Mouse (Mus musculus): ENCODE data around the gene Tcap.

The Tcap gene

DNA sequence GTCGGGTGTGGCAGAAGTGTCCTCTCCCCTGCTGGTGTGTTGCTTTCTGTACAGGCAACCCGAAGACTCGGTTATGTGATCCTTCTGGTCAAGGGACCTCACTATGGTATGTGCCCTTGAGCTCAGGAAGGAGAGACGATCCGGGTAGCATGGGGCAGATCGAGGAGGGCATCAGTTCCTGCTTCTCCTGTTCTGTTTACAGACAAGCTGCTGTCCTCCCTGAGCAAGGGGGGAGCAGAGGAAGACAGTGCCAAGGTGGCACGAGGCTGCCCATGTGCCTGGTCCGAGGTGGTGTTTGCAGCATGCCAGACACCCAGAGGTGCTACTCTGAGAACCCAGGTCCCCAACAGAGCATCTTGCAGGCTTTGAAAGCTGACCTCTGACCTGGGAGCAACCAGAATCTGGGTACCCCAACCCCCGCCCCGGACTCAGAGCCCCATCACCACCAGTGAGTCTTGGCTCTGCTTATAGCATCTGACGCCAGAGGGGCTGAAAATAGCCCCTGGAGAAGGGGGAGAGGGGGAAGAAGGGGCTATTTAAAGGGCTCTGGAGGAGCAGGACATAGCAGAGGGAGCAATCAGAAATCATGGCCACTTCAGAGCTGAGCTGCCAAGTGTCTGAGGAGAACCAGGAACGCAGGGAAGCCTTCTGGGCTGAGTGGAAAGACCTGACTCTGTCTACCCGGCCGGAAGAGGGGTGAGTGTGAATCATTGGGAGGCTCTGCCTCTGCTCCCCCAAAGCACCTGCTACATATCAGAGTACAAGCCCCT, at the start of gene Tcap:
Tcap (plus strand) TSS at position 551 of the 770 bp plus-strand sequence.
- DNase-seq (ENCODE audit: low read depth, low spot score), result no peak

GRCm38 (mm10) chr11:98333981-98334741, 49.5 kb upstream of the Tcap start:
- DNase-seq (ENCODE audit: low read depth, low spot score), result no peak

DNA sequence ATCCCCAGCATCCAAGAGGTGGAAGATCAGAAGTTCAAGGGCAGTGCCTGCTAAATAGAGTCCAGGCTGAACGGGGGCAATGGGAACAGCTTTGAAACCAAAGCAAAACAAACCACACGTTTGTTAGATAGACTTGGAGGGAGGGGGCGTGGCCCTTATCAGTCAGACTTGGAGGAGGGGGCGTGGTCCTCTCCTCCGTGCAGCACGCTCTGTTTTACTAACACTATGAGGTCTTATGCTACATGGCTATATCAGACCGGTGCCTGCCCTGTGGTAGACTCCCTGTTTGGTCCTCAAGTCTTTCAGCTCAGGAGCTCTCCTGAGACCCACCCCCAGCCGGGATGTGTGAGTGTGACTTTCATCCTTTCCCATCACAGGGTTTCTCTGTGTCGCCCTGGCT, 48.4 kb upstream of the Tcap start:
- DNase-seq (ENCODE audit: low read depth, low spot score), result no peak

DNA sequence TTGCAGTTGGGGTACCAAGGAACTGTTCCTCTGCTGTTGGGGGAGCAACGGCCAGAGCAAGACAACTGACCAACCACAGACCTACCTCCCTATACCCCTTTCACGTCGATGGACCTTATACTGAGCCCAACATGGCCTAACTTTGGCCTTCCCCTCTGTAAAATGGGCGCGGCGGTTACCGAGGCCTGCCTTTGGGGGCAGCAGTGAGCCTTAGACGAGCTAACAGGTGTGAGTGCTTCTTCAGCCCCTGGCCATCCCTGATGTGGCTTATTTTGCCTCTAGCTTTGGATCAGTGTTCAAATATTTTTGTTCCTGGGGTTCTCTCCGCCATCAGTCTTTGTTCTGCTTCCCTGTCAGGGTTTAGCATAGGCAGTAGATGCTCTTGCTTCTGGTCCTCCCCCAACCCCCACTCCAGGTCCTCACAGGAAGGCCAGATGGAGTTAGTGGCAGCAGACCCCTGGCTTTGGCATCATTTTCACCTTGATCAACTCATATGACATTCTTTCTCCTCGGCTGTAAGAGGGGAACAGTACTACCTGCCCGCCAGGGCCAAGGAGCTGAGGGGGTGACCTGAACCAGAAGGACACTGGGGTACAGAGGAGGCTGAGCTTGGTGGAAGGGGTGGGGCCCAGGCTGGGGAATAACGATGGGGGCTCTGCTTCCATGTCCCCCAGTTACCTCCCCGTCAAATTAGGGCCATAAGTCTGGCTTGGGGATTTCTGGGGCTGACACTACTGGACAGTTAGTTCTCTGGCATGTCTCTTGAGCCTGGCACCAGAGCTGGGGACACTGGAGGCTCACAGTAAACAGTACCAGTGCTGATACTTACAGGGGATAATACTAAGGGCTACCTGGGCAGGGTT, 47.1 kb upstream of the Tcap start:
- no peak for DNase-seq (ENCODE audit: low read depth, low spot score)

GRCm38 (mm10) chr11:98338507-98338961, 45.1 kb upstream of the Tcap start:
- DNase-seq (ENCODE audit: low read depth, low spot score), result no peak

DNA sequence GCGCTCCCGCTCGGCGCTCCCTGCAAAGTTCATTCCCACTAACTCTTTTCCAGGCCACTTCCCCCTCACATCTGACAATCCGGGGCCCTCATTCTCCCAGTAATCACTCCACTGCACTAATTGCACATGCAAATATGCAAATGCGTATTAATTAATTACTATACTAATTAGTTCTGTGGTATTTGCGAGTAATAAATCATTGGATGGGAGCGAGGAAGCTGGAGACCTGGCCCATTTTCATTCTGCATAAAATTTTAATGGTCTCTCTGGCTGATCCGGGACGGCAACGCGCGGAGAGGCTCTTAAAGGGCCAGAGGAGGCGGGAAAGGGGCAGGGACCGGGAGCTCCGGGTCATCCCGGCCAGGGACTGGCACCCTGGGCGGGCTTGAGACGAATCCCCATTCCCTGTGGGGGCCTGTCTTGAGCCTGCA, 44.5 kb upstream of the Tcap start:
- no peak for DNase-seq (ENCODE audit: low read depth, low spot score)

GRCm38 (mm10) chr11:98339679-98340287, 43.8 kb upstream of the Tcap start:
- no peak for DNase-seq (ENCODE audit: low read depth, low spot score)

GRCm38 (mm10) chr11:98340597-98340996, 43.0 kb upstream of the Tcap start:
- no peak for DNase-seq (ENCODE audit: low read depth, low spot score)

- no peak for DNase-seq (ENCODE audit: low read depth, low spot score)
These were observed 42.4 kb upstream of the Tcap start for GRCm38 (mm10) chr11:98341174-98341573.

GRCm38 (mm10) chr11:98342000-98342945, 41.3 kb upstream of the Tcap start:
- DNase-seq (ENCODE audit: low read depth, low spot score), result peak; percentile 91

DNA sequence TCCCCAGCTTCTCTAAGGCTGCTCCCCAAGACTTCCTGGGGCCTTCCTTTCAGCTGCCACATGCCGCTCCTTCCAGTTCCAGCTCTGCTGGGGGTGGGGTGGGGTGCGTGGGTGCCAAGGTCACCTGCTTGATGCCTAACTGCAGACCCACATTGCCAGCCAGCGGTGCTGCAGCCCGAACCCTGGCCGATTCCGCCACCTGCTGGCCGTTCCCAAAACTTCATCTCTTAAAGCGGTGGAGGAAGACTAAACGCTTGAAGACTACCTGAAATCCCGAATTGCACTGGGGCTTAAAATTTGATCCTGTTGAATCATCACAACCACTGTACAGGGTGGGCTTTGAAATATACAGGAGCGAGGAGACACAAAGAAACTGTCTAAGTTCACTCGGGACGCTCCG, 38.4 kb upstream of the Tcap start:
- DNase-seq (ENCODE audit: low read depth, low spot score), result peak; percentile 78

DNA sequence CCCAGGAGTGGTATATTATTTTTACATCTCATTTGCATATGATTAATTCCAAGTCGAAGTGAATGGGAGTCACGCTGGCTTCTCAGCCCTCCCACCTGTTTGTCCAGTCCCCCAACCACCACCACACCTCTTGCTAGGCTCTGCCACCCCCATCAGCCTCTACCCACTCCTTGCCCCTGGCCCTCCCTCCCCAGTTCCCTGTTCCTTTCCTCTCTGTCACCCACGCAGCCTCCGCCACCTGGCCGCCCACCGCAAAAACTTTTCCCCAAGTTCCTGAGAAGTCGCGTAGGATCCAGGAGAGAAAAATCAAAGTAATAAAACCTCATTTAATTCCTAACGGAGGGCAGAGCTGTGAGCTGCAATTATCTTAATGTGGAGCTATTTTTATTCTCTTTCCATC, 37.4 kb upstream of the Tcap start:
- no peak for DNase-seq (ENCODE audit: low read depth, low spot score)

DNA sequence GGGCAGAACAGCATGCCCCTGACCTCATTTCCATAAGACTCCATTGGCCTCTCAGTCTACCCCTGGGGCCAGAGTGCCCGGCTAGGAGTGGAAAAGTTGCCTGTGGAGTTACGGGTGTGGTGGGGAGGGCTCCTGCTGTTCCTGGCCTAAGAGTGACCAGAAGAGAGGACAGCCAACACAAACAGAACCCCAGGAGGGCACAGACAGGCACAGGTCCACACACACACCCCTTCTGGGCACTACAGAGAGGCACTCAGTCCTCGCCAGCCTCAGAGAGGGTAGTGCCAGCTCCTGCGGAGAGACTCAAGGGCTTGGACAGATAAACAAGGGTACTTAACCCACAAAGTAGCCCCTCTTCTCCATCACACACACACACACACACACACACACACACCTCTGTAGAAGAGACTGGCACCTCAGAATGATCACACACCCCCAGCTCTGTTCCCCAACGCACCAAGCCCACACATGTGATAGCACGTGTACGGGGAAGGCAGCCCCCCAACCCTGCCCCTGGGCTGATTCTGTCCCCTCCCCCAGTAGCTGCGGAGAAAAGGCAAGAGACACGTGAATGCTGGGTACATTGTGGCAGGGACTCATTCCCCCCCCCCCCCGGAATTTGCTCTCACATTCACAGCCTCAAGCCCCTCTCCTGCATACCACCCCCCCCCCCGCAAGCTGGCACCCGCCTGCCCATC, 36.1 kb upstream of the Tcap start:
- DNase-seq (ENCODE audit: low read depth, low spot score), result no peak

DNA sequence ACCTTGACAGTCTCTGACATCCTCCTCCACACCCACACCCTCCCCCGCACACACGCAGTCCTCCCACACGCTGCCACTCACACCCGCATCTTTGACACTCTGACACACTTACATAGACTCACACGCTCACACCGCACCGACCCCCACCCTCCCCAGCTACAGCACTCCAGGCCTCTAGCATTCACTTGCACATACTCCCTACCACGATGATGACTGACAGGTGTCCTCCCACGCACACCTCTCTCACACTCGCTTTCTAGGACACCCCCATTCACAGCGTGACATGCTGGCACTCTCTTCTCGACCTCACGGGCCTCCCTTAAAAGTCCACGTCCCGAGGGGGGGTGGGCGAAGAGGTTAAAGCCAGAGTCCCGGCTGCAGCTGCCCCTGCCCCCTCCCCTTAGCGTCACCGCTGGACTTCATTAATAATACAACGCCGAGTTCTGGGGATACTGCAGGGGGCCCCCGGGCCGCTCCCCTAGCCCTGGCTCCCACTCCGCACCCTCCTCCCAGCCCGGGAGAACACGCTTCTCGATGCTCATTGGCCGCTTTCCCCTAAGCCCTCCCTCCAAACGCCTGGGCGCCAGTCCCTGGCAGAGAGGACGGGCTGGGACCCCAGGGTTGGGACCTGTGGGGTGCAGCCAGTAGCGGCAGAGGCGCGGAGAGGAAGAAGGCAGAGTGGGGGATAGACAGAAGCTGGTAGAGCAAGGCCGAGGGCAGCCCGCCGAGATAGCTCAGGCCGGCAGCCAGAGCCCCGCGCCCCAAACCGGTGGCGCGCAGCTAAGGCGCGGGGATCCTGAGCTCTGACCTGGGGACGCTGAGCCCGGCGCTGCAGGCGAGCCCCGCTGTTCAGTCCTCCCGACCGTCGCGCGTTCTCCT, 35.3 kb upstream of the Tcap start, which contains the start of gene Ppp1r1b:
Ppp1r1b (plus strand) TSS at position 322 of the 879 bp plus-strand sequence.
- no peak for DNase-seq (ENCODE audit: low read depth, low spot score)

DNA sequence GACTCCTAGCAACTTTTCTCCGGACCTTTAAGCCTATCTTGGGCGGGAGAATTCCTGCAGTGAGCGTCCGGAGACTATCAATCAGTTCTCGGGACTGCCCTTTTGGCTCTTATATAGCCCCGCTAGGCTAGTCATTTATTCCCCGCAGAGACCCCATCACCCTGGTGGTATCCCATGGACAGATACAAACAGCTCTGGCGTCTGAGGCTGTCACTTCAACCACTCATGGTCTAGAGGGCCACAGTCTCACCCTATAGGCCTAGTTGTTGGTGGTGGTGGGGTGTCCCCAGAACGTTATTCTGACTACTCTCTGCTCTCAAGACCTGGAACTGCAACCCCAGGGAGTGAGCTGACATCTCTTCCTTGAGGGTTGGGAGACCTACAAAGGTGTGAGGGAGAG, 34.3 kb upstream of the Tcap start:
- no peak for DNase-seq (ENCODE audit: low read depth, low spot score)

DNA sequence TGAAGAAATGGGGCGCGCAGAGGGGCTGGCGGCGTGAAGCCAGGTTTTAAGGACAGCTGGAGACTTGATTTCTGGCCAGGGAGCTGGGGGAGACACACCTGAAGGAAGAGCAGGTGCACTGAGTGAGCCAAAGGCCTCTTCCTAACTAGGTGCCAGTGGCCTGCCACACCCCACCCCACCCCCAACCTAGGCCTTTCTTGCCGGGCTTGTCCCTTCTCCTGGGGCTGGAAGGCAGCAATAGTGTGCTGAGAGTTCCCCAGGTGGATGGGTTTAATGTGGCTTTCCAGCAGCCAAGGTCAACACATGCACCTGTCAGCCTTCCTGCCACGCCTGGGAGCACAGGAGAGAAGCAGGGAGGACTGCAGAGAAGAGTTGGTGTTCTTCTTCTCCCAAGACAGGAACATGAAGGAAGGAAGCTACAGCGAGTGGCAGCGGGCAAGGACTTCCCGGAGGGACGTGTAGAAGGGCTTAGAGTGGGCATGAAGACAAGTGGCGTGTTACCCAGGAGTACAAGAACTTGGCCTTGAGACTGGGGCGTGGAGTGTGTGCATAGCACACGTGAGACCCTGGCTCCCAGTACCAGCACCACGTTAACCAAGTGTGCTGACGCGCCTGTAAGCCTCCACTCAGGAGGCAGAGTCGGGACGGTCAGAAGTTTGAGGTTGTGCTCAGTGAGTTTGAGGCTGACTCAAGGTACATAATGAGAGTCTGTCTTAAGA, 31.2 kb upstream of the Tcap start:
- DNase-seq (ENCODE audit: low read depth, low spot score), result no peak

DNA sequence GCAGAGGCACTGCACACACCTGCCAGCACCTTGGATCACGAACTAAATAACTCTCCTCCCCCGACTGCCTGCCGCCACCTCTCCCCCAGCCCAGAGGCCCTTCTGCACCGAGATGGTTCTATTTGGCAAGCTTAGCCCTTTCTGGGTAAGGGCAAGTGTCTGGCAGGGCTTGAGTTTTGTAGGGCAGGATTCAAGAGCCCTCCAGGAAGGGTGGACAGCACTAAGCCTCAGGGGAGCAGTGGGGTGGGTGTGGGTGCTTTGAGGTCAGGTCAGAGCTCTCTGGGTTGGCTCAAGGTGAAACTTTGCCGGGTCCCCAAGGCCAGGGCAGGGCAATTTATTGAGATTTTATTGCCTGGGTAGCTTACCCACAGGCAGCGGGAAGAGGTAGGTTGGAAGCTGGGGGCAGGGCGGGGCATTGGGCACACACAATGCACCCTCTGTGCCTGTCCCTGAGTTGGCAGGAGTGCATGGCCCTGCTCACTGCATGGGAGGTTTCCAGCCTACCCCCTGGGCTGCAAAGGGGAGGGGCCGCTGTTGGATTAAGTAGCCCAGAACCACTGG, 29.9 kb upstream of the Tcap start:
- no peak for DNase-seq (ENCODE audit: low read depth, low spot score)

DNA sequence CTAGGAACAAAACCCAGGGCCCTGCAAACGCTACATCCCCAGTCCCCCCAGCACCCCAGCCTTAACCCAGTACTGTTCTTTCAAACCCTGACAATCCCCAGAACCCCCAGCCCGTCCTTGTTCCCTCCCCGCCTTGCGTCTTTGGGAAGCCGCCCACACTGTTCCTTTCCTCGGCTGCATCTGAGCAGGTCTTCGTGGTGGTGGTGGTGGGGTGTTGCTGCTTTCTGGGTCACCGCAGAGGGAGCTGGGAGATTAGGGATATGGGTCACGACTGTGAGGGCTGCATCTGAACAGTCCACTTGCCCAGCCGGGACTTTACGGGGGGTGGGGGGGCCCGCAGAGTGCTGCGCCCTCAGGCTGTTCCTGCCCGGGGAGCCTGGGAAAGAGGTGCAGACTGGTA, 29.2 kb upstream of the Tcap start:
- DNase-seq (ENCODE audit: low read depth, low spot score), result no peak
